Comparison of ENCODE assay signal across 12 mouse cellular contexts in the genomic region with DNA sequence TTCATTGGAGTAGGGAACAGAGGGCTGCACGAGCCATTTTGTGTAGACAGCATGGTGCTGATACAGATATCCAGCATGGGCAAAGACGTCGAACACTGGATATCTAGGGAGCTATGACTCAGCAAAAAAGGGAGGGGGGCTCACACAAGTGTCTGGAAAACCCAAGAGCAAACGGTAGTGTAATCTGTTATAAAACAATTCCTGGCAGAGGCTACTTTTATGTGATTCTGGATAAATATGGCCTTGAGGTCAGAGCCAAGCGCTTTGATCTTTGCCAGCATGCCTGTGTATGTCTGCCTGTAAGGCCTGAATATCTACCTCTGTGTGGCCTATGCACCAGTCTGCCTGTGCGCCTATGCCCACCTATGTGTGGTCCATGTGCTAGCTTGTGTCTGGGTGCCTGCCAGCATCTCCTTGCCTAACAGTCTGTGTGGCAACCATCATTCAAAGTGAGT. TPM values are rescaled to one million over a fixed set of nuclear protein-coding genes. Genes with fewer than 3 reads are reported as not detected.
A peak's percentile ranks its signal among the peaks of the same experiment; 100 is the strongest.
DNase-seq lines count a peak whose midpoint lies in the region; ATAC-seq lines count a peak whose summit lies in the region.
"Had no signal": no experiment of that assay in that cellular context is flagged by ENCODE, and none has a peak within 500 bp of the region (broad histone marks: within the 10 kb centered on the region; RNA-seq: fewer than 3 reads in every experiment).

No protein-coding gene starts in this region.

- H3K27ac ChIP-seq in forebrain, embryonic 14.5 days (ENCODE audit: low read depth, low read length): no peak overlapping the region
- no peak overlapping the region; the same call in 1 of the 2 replicates for H3K27ac ChIP-seq in forebrain, embryonic 11.5 days (ENCODE audit: low read depth, low read length)
- H3K27ac ChIP-seq in liver, embryonic 13.5 days: peak overlapping the region; percentile 30; the same call in 1 of the 2 replicates
- H3K27ac ChIP-seq: embryonic facial prominence, embryonic 15.5 days; limb, embryonic 13.5 days had no signal

- H3K4me2 ChIP-seq in forebrain, embryonic 14.5 days (ENCODE audit: low read length): no peak overlapping the region
- H3K4me2 ChIP-seq in forebrain, embryonic 11.5 days (ENCODE audit: low read depth, low read length, severe bottlenecking): no peak overlapping the region
- no peak overlapping the region for H3K4me2 ChIP-seq in liver, embryonic 13.5 days
- H3K4me2 ChIP-seq: embryonic facial prominence, embryonic 15.5 days; limb, embryonic 13.5 days had no signal

- no peaks in the 10 kb centered on the region for H3K9me3 ChIP-seq in forebrain, embryonic 14.5 days (replicated peaks; ENCODE audit: control insufficient read depth, low read length)
- no peaks in the 10 kb centered on the region for H3K9me3 ChIP-seq in forebrain, embryonic 11.5 days (ENCODE audit: control insufficient read depth, low read length)
- H3K9me3 ChIP-seq in liver, embryonic 13.5 days (replicated peaks): no peaks in the 10 kb centered on the region
- H3K9me3 ChIP-seq: embryonic facial prominence, embryonic 15.5 days; limb, embryonic 13.5 days had no signal

- no peaks in the 10 kb centered on the region for H3K27me3 ChIP-seq in forebrain, embryonic 14.5 days (replicated peaks; ENCODE audit: control insufficient read depth, insufficient read depth, low read length)
- H3K27me3 ChIP-seq in forebrain, embryonic 11.5 days (ENCODE audit: control insufficient read depth, insufficient read depth, low read length): no peaks in the 10 kb centered on the region
- H3K27me3 ChIP-seq in liver, embryonic 13.5 days: no peaks in the 10 kb centered on the region
- H3K27me3 ChIP-seq: embryonic facial prominence, embryonic 15.5 days; limb, embryonic 13.5 days had no signal

- peak; percentile 25 for DNase-seq in forebrain, embryonic 14.5 days (ENCODE audit: low spot score)
- DNase-seq in forebrain, embryonic 11.5 days (ENCODE audit: low spot score): no peak
- DNase-seq in lung, postnatal 14 days: peak; percentile 16
- DNase-seq in lung, postnatal 10 days: no peak
- peak; percentile 58 to 69 for DNase-seq in adrenal gland, postnatal 36 days
- DNase-seq in liver, embryonic 13.5 days: peak; percentile 20
- DNase-seq in kidney, postnatal 14 days: no peak
- DNase-seq in neural tube, embryonic 10.5 days (ENCODE audit: extremely low spot score, low spot score): no peak
- DNase-seq: cerebellum, adult 11-12 months; thymus, adult 2 months had no signal

- H3K36me3 ChIP-seq in forebrain, embryonic 14.5 days (ENCODE audit: control insufficient read depth, insufficient read depth, low read length): no peaks in the 10 kb centered on the region
- H3K36me3 ChIP-seq in forebrain, embryonic 11.5 days (ENCODE audit: control insufficient read depth, insufficient read depth, low read length): no peaks in the 10 kb centered on the region
- H3K36me3 ChIP-seq in liver, embryonic 13.5 days: no peaks in the 10 kb centered on the region
- H3K36me3 ChIP-seq: limb, embryonic 13.5 days had no signal

- H3K4me1 ChIP-seq in forebrain, embryonic 14.5 days (ENCODE audit: control insufficient read depth, insufficient read depth, low read length): no peaks in the 10 kb centered on the region
- H3K4me1 ChIP-seq in forebrain, embryonic 11.5 days (replicated peaks; ENCODE audit: control insufficient read depth, insufficient read depth, low read length): no peaks in the 10 kb centered on the region
- peaks cover 21% of the 10 kb centered on the region for H3K4me1 ChIP-seq in liver, embryonic 13.5 days (replicated peaks)

- 82% methylated on average over 6 of the region's 6 CpGs for whole genome bisulfite sequencing in forebrain, embryonic 14.5 days
- 86% methylated on average over 6 of the region's 6 CpGs for WGBS in forebrain, embryonic 11.5 days
- WGBS in liver, embryonic 13.5 days (ENCODE audit: insufficient replicate concordance): 41% methylated on average over 6 of the region's 6 CpGs

- ATAC-seq in forebrain, embryonic 14.5 days: no peak
- ATAC-seq in forebrain, embryonic 11.5 days (replicated peaks; ENCODE audit: low FRiP score): no peak
- ATAC-seq in liver, embryonic 13.5 days (ENCODE audit: low read depth): peak; percentile 78

- H3K4me3 ChIP-seq in forebrain, embryonic 14.5 days (ENCODE audit: low read depth, low read length): no peak overlapping the region
- H3K4me3 ChIP-seq in forebrain, embryonic 11.5 days (ENCODE audit: low read depth, low read length): no peak overlapping the region
- H3K4me3 ChIP-seq in liver, embryonic 13.5 days (replicated peaks): no peak overlapping the region
- H3K4me3 ChIP-seq: embryonic facial prominence, embryonic 15.5 days; limb, embryonic 13.5 days had no signal

- H3K9ac ChIP-seq in forebrain, embryonic 14.5 days (ENCODE audit: low read length): no peak overlapping the region
- no peak overlapping the region for H3K9ac ChIP-seq in forebrain, embryonic 11.5 days (ENCODE audit: low read length)
- no peak overlapping the region for H3K9ac ChIP-seq in liver, embryonic 13.5 days
- H3K9ac ChIP-seq: embryonic facial prominence, embryonic 15.5 days; limb, embryonic 13.5 days had no signal

RNA-seq across cellular contexts. Expression of gene Disp1, which starts 8.5 kb away (rescaled TPM):
- 4.4 and 5.5 TPM in 2 replicates for polyA plus RNA-seq in forebrain, embryonic 14.5 days (2014; fragmentation: Nextera tagmentation; extraction: Ambion mirVana)
- polyA plus RNA-seq in forebrain, embryonic 11.5 days (2014; fragmentation: Nextera tagmentation; extraction: Ambion mirVana): 11.3 and 11.4 TPM in 2 replicates
- 10 to 100 TPM; 14.9 to 17.0 TPM for total RNA-seq in adrenal gland, postnatal 36 days (2021)
- 2.4 and 3.0 TPM in 2 replicates for polyA plus RNA-seq in liver, embryonic 13.5 days (2015; fragmentation: Nextera tagmentation; extraction: Ambion mirVana)

Comparison
In these comparisons a context has a peak if more than half of its experiments do, and no peak if none do; other contexts are left out.
1. DNase-seq: peak in forebrain, embryonic 14.5 days (single experiment), lung, postnatal 14 days (single experiment), adrenal gland, postnatal 36 days (2 of 2) and liver, embryonic 13.5 days (single experiment); none in forebrain, embryonic 11.5 days (single experiment), lung, postnatal 10 days (single experiment), kidney, postnatal 14 days (single experiment) and neural tube, embryonic 10.5 days (single experiment).